Mouse (Mus musculus): Measurements from ENCODE around the gene Tecpr2. TPM values are rescaled to one million over a fixed set of nuclear protein-coding genes. Genes with fewer than 3 reads are reported as not detected.

The Tecpr2 gene
- polyA plus RNA-seq, 1 experiment, result 7.7 TPM

DNA sequence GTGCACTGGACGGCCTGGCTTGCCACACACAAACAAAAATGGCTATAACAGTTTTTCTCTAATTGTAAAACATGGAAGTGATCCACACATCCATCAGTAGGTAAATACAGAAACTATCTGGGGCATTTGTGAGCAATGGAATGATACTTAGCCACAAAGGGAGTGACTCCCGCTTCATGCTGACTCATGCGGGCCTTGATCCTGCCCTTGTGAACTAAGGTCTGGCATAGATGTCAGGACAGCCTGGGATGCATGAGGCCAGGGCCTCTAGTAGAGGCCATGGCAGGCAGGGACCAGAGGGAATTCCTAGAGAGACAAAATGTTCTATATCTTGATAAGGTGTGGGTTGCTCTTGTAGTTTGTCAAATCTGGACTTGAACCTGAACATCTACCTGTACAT is 64.4 kb downstream of the Tecpr2 start:
- H3K4me3 ChIP-seq (ENCODE audit: insufficient read depth, low read length), result no peak overlapping the region
- peaks cover 7% of the 10 kb centered on the region for H3K4me1 ChIP-seq (ENCODE audit: control insufficient read depth, insufficient read depth, low read length)
- TF ChIP-seq POLR2A (IDR thresholded peaks at IDR 0.05; ENCODE audit: low read depth, low read length) (no peak), CTCF (IDR thresholded peaks at IDR 0.05; ENCODE audit: borderline replicate concordance, insufficient read depth, low read length) (no peak)
- H3K27ac ChIP-seq (ENCODE audit: insufficient read depth, low read length), result peak overlapping the region; percentile 67; the same call in 1 of the 2 replicates

DNA sequence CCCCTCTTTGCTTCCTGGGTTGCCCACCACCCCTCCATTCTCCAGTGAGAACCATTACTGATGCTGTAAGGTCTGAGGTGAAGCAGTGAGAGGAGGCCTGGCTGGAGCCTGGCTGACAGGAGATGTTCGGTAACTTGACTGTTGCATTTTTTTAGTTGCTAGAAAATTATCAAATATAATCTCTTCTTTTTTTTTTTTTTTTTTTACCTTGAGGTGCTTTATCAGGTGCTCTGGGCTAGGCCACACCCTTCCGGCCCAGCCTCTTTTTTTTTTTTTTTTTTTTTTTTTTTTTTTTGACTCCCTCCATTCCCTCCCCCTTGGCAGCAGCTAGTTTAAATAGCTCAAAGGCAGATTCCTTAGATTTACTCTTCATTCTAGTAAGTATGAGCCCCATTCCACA is 64.8 kb downstream of the Tecpr2 start:
- peak overlapping the region; percentile 51; the same call in 1 of the 2 replicates for H3K27ac ChIP-seq (ENCODE audit: insufficient read depth, low read length)
- peaks cover 7% of the 10 kb centered on the region for H3K4me1 ChIP-seq (ENCODE audit: control insufficient read depth, insufficient read depth, low read length)
- TF ChIP-seq POLR2A (IDR thresholded peaks at IDR 0.05; ENCODE audit: low read depth, low read length) (no peak), CTCF (IDR thresholded peaks at IDR 0.05; ENCODE audit: borderline replicate concordance, insufficient read depth, low read length) (no peak)
- no peak overlapping the region for H3K4me3 ChIP-seq (ENCODE audit: insufficient read depth, low read length)

DNA sequence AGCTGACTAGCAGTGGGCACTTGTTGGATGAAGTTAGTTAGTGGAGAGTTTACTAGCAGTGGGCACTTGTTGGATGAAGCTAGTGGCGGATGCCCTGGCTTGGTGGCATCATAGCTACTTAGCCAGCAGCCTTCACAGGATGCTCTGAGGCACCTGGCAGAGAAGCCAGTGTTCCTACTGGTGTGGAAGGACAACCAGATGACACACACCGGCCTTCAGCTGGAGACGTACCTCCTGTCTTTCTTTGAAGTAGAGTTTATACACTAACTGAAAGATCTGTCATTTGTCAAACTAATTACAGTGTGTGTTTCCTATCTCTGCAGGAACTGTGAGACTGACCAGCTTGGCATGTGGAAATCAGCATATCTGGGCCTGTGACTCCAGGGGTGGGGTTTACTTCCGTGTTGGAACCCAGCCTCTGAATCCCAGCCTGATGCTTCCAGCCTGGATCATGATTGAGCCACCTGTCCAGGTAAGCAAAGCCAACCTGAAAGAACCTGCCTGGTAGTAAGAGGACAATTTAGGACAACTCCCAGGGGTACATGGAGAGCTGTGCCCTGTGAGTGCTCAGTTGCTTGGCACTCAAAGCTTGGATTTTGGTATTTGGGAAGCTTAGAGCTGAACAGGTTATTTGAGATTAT is 65.4 kb downstream of the Tecpr2 start:
- TF ChIP-seq POLR2A (IDR thresholded peaks at IDR 0.05; ENCODE audit: low read depth, low read length), result no peak
- no peak overlapping the region for H3K27ac ChIP-seq (ENCODE audit: insufficient read depth, low read length)
- H3K4me1 ChIP-seq (ENCODE audit: control insufficient read depth, insufficient read depth, low read length), result peaks cover 7% of the 10 kb centered on the region
- H3K4me3 ChIP-seq (ENCODE audit: insufficient read depth, low read length), result no peak overlapping the region

DNA sequence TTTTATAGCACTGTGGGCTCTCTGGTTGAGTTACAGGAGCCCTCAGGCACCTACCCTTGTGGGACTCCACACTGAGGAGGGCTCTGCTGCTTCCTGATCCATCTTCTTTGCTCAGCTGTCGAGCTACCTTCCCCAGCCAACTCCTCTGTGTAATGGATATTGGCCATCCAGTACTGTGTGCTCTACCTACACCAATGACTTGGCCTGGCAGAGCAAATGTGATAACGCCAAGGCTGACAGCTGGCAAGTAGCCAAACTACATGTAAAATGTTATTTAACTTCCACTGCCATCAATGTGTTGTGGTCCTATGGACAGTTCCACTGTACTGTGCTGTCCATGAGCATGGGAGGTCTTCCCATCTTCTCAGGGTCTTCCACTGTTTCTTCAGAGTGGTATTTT is 72.9 kb downstream of the Tecpr2 start:
- H3K27ac ChIP-seq (ENCODE audit: insufficient read depth, low read length), result no peak overlapping the region
- no peaks in the 10 kb centered on the region for H3K4me1 ChIP-seq (ENCODE audit: control insufficient read depth, insufficient read depth, low read length)
- no peak overlapping the region for H3K4me3 ChIP-seq (ENCODE audit: insufficient read depth, low read length)
- TF ChIP-seq CTCF (IDR thresholded peaks at IDR 0.05; ENCODE audit: borderline replicate concordance, insufficient read depth, low read length), result no peak
- TF ChIP-seq POLR2A (IDR thresholded peaks at IDR 0.05; ENCODE audit: low read depth, low read length), result no peak

DNA sequence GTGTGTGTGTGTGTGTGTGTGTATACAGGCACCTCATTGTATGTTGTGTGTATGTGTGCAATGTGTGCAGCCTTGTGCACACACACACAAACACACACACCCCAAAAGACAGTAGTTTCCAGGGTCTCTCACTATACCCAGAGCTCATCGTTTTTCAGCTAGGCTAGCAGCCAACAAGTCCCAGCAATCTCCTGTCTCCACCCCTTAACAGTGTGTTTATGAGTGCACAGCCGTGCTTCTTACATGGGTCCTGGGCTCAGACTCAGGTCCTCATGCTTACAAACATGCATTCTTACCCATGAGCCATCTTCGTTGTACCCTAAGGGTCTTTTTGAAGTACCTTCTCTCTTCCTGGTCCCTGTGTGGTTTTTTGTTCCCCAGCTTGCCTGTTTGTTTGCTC is 76.4 kb downstream of the Tecpr2 start:
- TF ChIP-seq CTCF (IDR thresholded peaks at IDR 0.05; ENCODE audit: borderline replicate concordance, insufficient read depth, low read length) (no peak), POLR2A (IDR thresholded peaks at IDR 0.05; ENCODE audit: low read depth, low read length) (no peak)

DNA sequence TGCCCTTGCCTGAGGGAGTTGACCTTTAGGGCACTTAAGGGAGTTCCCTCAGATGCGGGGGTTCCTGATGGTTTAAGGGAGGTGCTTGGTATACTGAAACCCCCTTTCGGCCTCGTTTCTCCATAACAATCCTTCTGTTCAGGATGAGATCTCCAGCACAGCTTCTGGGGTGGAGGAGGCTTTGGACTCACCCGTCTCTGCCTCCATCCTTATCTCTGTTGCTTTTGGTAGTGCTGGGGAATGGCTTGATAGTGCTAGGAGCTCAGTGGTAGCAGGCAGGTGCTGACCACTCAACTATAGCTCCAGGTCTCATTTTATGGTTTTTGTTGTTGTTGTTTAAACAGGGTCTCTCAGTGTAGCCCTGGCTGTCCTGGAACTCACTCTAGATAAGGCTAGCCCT is 77.0 kb downstream of the Tecpr2 start:
- TF ChIP-seq CTCF (IDR thresholded peaks at IDR 0.05; ENCODE audit: borderline replicate concordance, insufficient read depth, low read length) (no peak), POLR2A (IDR thresholded peaks at IDR 0.05; ENCODE audit: low read depth, low read length) (no peak)
- no peaks in the 10 kb centered on the region for H3K4me1 ChIP-seq (ENCODE audit: control insufficient read depth, insufficient read depth, low read length)

More for the DNA sequence above, 76.4 kb downstream of the Tecpr2 start:
- Histone ChIP-seq H3K4me1 (ENCODE audit: control insufficient read depth, insufficient read depth, low read length) (no peaks in the 10 kb centered on the region), H3K27ac (ENCODE audit: insufficient read depth, low read length) (no peak overlapping the region), H3K4me3 (ENCODE audit: insufficient read depth, low read length) (no peak overlapping the region)

DNA sequence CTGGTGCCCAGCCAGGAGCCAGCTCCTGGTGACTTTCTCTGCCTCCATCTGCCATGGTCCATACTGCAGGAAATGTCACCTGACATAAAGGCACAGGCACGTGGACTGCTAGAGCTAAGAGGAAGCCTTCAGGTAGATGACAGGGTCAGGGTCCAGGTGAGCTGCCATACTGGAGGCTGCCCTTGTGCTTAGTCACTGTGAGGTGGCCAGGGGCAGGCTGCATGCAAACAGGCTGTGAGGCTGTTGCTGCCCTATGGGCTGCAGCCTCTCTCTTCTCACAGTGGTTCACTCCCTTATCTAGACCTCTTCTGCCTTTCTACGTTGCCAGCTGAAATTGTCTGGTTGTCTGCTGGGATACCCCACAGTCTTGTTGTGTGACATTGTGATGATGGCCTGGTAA is 78.1 kb downstream of the Tecpr2 start:
- Histone ChIP-seq H3K4me1 (ENCODE audit: control insufficient read depth, insufficient read depth, low read length) (no peaks in the 10 kb centered on the region), H3K27ac (ENCODE audit: insufficient read depth, low read length) (no peak overlapping the region), H3K4me3 (ENCODE audit: insufficient read depth, low read length) (no peak overlapping the region)
- TF ChIP-seq POLR2A (IDR thresholded peaks at IDR 0.05; ENCODE audit: low read depth, low read length) (no peak), CTCF (IDR thresholded peaks at IDR 0.05; ENCODE audit: borderline replicate concordance, insufficient read depth, low read length) (no peak)

More for the DNA sequence above, 77.0 kb downstream of the Tecpr2 start:
- H3K4me3 ChIP-seq (ENCODE audit: insufficient read depth, low read length), result no peak overlapping the region
- no peak overlapping the region for H3K27ac ChIP-seq (ENCODE audit: insufficient read depth, low read length)

DNA sequence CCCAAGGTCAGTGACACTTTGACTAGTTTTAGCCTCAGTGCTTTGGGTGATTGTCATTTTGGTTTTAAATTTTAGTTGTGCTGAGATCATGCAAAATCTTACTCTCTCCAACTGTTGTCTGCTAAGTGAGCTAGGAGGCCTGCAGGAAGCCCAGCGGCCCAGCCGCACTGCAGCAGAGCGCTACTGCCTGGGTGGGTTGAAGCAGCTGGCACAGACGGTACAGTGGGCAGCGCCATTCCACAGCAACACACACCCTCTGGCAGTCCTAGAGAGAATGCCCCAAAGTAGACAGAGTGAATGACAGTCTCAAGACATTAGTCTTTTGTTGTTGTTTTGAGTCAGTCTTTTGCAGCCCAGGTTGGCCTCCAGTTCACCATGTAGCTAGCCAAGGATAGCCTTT is 81.3 kb downstream of the Tecpr2 start:
- no peaks in the 10 kb centered on the region for H3K4me1 ChIP-seq (ENCODE audit: control insufficient read depth, insufficient read depth, low read length)
- TF ChIP-seq POLR2A (IDR thresholded peaks at IDR 0.05; ENCODE audit: low read depth, low read length), result no peak
- no peak overlapping the region for H3K4me3 ChIP-seq (ENCODE audit: insufficient read depth, low read length)
- no peak overlapping the region for H3K27ac ChIP-seq (ENCODE audit: insufficient read depth, low read length)

DNA sequence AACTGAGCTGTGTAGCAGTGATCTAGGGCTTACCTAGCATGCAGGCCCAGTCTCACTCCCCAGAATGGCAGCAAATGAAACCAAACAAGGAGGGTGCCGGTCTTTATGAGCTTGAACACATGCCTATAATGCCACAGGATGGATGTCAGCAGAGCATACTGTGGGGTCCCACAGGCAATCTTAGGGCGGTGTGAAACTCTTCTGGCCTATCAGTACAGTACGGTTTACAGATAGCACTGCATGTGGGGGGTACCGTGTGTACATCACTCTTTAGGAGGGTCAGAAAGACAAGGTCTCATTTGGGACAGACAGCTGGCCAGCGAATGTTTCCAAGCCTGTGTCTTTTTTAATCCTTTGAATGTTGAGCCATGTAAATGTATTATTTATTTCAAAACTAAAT is 82.9 kb downstream of the Tecpr2 start:
- H3K4me1 ChIP-seq (ENCODE audit: control insufficient read depth, insufficient read depth, low read length), result no peaks in the 10 kb centered on the region
- TF ChIP-seq POLR2A (IDR thresholded peaks at IDR 0.05; ENCODE audit: low read depth, low read length) (no peak), CTCF (IDR thresholded peaks at IDR 0.05; ENCODE audit: borderline replicate concordance, insufficient read depth, low read length) (no peak)
- H3K4me3 ChIP-seq (ENCODE audit: insufficient read depth, low read length), result no peak overlapping the region
- H3K27ac ChIP-seq (ENCODE audit: insufficient read depth, low read length), result no peak overlapping the region

DNA sequence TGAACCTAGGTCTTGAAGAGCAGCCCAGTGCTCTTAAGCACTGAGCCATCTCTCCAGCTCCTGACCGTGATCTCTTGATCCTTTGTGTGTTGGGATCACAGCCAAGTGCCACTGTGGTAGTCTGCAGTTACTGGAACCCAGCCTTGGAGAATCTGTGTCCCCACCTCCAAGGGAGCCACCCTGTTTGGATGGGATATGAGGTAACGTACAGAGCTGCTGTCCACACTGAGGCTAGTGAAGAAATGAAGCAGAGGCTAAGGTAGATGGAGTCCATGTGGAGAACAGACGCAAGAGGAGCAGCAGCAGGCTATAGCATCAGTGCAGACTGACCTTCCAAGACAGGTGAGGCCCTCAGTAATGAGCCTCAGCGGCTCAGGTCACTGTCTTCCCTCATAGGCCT is 84.8 kb downstream of the Tecpr2 start:
- no peaks in the 10 kb centered on the region for H3K4me1 ChIP-seq (ENCODE audit: control insufficient read depth, insufficient read depth, low read length)
- H3K27ac ChIP-seq (ENCODE audit: insufficient read depth, low read length), result no peak overlapping the region
- no peak overlapping the region for H3K4me3 ChIP-seq (ENCODE audit: insufficient read depth, low read length)
- TF ChIP-seq POLR2A (IDR thresholded peaks at IDR 0.05; ENCODE audit: low read depth, low read length) (no peak), CTCF (IDR thresholded peaks at IDR 0.05; ENCODE audit: borderline replicate concordance, insufficient read depth, low read length) (no peak)

DNA sequence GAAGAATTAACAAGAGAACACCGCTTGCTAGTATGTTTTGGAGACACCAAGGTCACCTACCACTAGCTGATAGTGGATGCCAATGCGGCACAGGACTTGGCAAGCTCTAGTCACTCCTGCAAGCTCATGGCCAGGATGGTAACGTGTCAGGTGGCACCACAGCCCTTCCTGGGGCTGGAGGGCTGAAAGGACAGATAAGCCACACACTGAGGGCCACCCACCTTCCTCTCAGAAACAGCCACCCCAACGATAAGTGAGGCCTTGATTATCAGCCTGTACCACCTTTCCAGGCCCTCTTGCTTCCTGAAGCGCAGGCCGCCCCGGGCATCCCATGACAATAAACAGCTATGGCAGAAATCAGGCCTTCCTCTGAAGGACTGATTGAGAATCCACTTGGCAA is 85.2 kb downstream of the Tecpr2 start:
- Histone ChIP-seq H3K4me3 (ENCODE audit: insufficient read depth, low read length) (no peak overlapping the region), H3K4me1 (ENCODE audit: control insufficient read depth, insufficient read depth, low read length) (no peaks in the 10 kb centered on the region), H3K27ac (ENCODE audit: insufficient read depth, low read length) (no peak overlapping the region)
- TF ChIP-seq CTCF (IDR thresholded peaks at IDR 0.05; ENCODE audit: borderline replicate concordance, insufficient read depth, low read length), result no peak
- no peak for TF ChIP-seq POLR2A (IDR thresholded peaks at IDR 0.05; ENCODE audit: low read depth, low read length)

Data from embryonic fibroblast, embryonic 13.5 days (primary cell).